9 mouse cellular contexts compared by ENCODE assay signal in genomic region chr3:135630430-135631095, GRCm38 (mm10).
DNase-seq lines count a peak whose midpoint lies in the region; ATAC-seq and TF ChIP-seq lines count a peak whose summit lies in the region.
"Had no signal": no experiment of that assay in that cellular context is flagged by ENCODE, and none has a peak within 500 bp of the region (broad histone marks: within the 10 kb centered on the region; RNA-seq: fewer than 3 reads in every experiment).

No protein-coding gene starts in this region.

- no peak overlapping the region for H3K4me2 ChIP-seq in forebrain, postnatal 0 days (ENCODE audit: low read depth)
- H3K4me2 ChIP-seq in midbrain, embryonic 16.5 days (ENCODE audit: low read length): peak overlapping the region; percentile 15; the same call in 1 of the 2 replicates
- no peak overlapping the region for H3K4me2 ChIP-seq in liver, postnatal 0 days (ENCODE audit: low read depth, low read length)

- ATAC-seq in forebrain, postnatal 0 days: peak; percentile 87
- peak; percentile 77 for ATAC-seq in midbrain, embryonic 16.5 days
- ATAC-seq in liver, postnatal 0 days: no peak

- H3K4me1 ChIP-seq in forebrain, postnatal 0 days (ENCODE audit: insufficient read depth): no peaks in the 10 kb centered on the region
- no peaks in the 10 kb centered on the region for H3K4me1 ChIP-seq in midbrain, embryonic 16.5 days (ENCODE audit: control insufficient read depth, insufficient read depth, low read length)
- H3K4me1 ChIP-seq in liver, postnatal 0 days (ENCODE audit: insufficient read depth): peaks cover 6% of the 10 kb centered on the region; the same call in 1 of the 2 replicates

- H3K27me3 ChIP-seq in forebrain, postnatal 0 days (ENCODE audit: insufficient read depth, low read length): no peaks in the 10 kb centered on the region
- H3K27me3 ChIP-seq in midbrain, embryonic 16.5 days (ENCODE audit: control insufficient read depth, insufficient read depth, low read depth, low read length): no peaks in the 10 kb centered on the region
- no peaks in the 10 kb centered on the region for H3K27me3 ChIP-seq in liver, postnatal 0 days (ENCODE audit: insufficient read depth, low read length)

- TF ChIP-seq EP300 in liver, postnatal 0 days (IDR thresholded peaks at IDR 0.05; ENCODE audit: low read depth): no peak

- H3K36me3 ChIP-seq in forebrain, postnatal 0 days (ENCODE audit: insufficient read depth): 0 out of 2 replicates have a peak, but pooled peaks cover 3% of the 10 kb centered on the region
- 0 out of 2 replicates have a peak, but pooled peaks cover 5% of the 10 kb centered on the region for H3K36me3 ChIP-seq in midbrain, embryonic 16.5 days (ENCODE audit: control insufficient read depth, insufficient read depth, low read length)
- peaks cover 16% of the 10 kb centered on the region for H3K36me3 ChIP-seq in liver, postnatal 0 days (replicated peaks; ENCODE audit: insufficient read depth, low read length)

- H3K27ac ChIP-seq in forebrain, postnatal 0 days (ENCODE audit: low read depth, low read length): no peak overlapping the region
- H3K27ac ChIP-seq in midbrain, embryonic 16.5 days (ENCODE audit: low read length): no peak overlapping the region
- no peak overlapping the region for H3K27ac ChIP-seq in liver, postnatal 0 days (ENCODE audit: low read depth)
- H3K27ac ChIP-seq: gastrocnemius, adult 2 months had no signal

- no peak overlapping the region for H3K4me3 ChIP-seq in forebrain, postnatal 0 days (ENCODE audit: low read depth, low read length)
- H3K4me3 ChIP-seq in midbrain, embryonic 16.5 days (ENCODE audit: low read depth, low read length): no peak overlapping the region
- no peak overlapping the region for H3K4me3 ChIP-seq in liver, postnatal 0 days (ENCODE audit: low read depth, low read length)
- H3K4me3 ChIP-seq: gastrocnemius, adult 2 months had no signal

- peak; percentile 44 to 63 for DNase-seq in layer of hippocampus, adult 18-20 months (ENCODE audit: low spot score in 2 of 2)
- DNase-seq in layer of hippocampus, postnatal 25 days (ENCODE audit: extremely low spot score in 1 of 2, low spot score in 1 of 2): no peak
- DNase-seq in cerebellum, adult 11 months: peak; percentile 7
- peak; percentile 41 for DNase-seq in forebrain, postnatal 0 days
- no peak for DNase-seq in spleen, postnatal 36 days (ENCODE audit: low spot score in 2 of 2)
- no peak for DNase-seq in urinary bladder, postnatal 14 days (ENCODE audit: low spot score)
- DNase-seq in liver, postnatal 0 days: no peak
- DNase-seq: gastrocnemius, adult 2 months had no signal

- no peak overlapping the region for H3K9ac ChIP-seq in forebrain, postnatal 0 days
- H3K9ac ChIP-seq in midbrain, embryonic 16.5 days (ENCODE audit: low read depth, low read length): no peak overlapping the region
- H3K9ac ChIP-seq in liver, postnatal 0 days (replicated peaks): no peak overlapping the region

- WGBS in forebrain, postnatal 0 days: 62% methylated on average over 21 of the region's 21 CpGs
- WGBS in midbrain, embryonic 16.5 days: 64% methylated on average over 21 of the region's 21 CpGs
- 81% methylated on average over 21 of the region's 21 CpGs for WGBS in liver, postnatal 0 days (ENCODE audit: insufficient replicate concordance)

- H3K9me3 ChIP-seq in forebrain, postnatal 0 days (ENCODE audit: low read length): no peaks in the 10 kb centered on the region
- H3K9me3 ChIP-seq in midbrain, embryonic 16.5 days (replicated peaks; ENCODE audit: control insufficient read depth, low read length, poor library complexity, severe bottlenecking): no peaks in the 10 kb centered on the region
- H3K9me3 ChIP-seq in liver, postnatal 0 days (ENCODE audit: low read length): no peaks in the 10 kb centered on the region

- no peak for TF ChIP-seq CTCF in forebrain, postnatal 0 days (IDR thresholded peaks at IDR 0.05; ENCODE audit: low read depth)
- no peak for TF ChIP-seq CTCF in liver, postnatal 0 days (IDR thresholded peaks at IDR 0.05; ENCODE audit: low read depth)

Comparison
In these comparisons a context has a peak if more than half of its experiments do, and no peak if none do; other contexts are left out.
1. DNase-seq: peak in layer of hippocampus, adult 18-20 months (2 of 2), cerebellum, adult 11 months (single experiment) and forebrain, postnatal 0 days (single experiment); none in layer of hippocampus, postnatal 25 days (0 of 2), spleen, postnatal 36 days (0 of 2), urinary bladder, postnatal 14 days (single experiment) and liver, postnatal 0 days (single experiment).